Mouse (Mus musculus) hematopoietic stem cell, adult 5-6 weeks (primary cell): Measurements from ENCODE around the gene Cpsf3. TPM values are rescaled to one million over a fixed set of nuclear protein-coding genes. Genes with fewer than 3 reads are reported as not detected.

Experiments used
- total RNA-seq: library from RNA; stranded (forward); fragments of 172-1452, 232-1000 nt; gene quantifications from 2 replicates; pipeline ENCODE4 v1.2.3, GENCODE M21; 2017

Cpsf3 gene
- total RNA-seq, 1 experiment from 2014 or later, result 117 TPM

Other genes with a start within 250 kb of the Cpsf3 start
- gene Itgb1bp1, start 893 bp downstream of the Cpsf3 start, total RNA-seq, result 12.8 and 27.9 TPM in 2 replicates
- gene Iah1, start 31.0 kb downstream of the Cpsf3 start, total RNA-seq, result 30.3 and 33.5 TPM in 2 replicates
- gene Adam17, start 88.2 kb downstream of the Cpsf3 start, total RNA-seq, result 44.0 and 48.7 TPM in 2 replicates
- 201 and 212 TPM in 2 replicates for gene Ywhaq, start 132.2 kb downstream of the Cpsf3 start, total RNA-seq